Mouse (Mus musculus) thymus, postnatal 10 days (tissue): Measurements from ENCODE around the gene Nppb.

Experiments used
- DNase-seq, 2 experiments: peaks; one replicate each; pipeline ENCODE4 v3.0.0; 2021; ENCODE audit warnings: low spot score in 2 of 2

Gene Nppb

DNA sequence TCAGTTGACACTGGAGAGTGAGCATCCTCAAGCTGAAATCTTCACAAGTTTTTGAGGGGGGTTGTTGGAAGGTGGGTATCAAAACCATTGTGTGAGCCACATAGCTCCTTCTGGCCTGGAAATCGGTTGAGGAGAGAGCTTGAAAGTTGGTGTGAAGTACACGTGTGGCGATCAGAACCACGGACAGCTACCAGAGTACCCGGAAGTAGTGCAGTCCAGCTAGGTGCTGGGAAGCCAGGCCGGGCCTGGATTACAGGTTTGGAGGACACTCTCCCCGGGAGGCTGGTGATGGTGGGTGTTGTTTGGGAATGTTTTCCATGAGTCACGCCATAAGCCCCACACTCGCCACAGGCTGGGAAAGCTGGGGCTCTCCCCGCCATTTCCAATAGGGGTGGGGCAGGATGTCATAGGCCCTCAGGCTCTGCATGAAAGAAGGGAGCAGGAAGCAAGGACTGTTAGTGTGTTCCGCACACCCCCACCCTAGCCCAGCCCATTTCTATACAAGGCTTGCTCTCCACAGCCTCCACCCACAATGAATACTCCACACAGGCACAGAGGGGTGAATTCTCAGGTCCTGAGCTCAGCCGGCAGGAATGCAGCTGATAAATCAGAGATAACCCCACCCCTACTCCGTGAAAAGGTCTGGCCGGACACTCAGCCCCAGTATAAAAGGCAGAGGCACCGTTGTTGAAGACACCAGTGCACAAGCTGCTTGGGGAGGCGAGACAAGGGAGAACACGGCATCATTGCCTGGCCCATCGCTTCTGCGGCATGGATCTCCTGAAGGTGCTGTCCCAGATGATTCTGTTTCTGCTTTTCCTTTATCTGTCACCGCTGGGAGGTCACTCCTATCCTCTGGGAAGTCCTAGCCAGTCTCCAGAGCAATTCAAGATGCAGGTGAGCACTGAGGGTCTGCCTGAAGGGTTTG, at the start of gene Nppb:
Gene Nppb, plus strand, starts transcription at position 584 of the 928 bp plus-strand sequence.
- no peak for DNase-seq

GRCm38 (mm10) chr4:147935904-147936303, 49.7 kb upstream of the Nppb start:
- no peak for DNase-seq

GRCm38 (mm10) chr4:147936331-147936954, 49.1 kb upstream of the Nppb start, which contains the start of gene Plod1:
Plod1 (minus strand) TSS chr4:147936767.
- peak; percentile 52 to 72 for DNase-seq

- DNase-seq = no peak
Measured at GRCm38 (mm10) chr4:147937021-147937420, 48.6 kb upstream of the Nppb start.

- no peak for DNase-seq
Measured at GRCm38 (mm10) chr4:147937486-147937885, 48.1 kb upstream of the Nppb start.

- no peak for DNase-seq
Measured at GRCm38 (mm10) chr4:147938148-147939096, 47.2 kb upstream of the Nppb start.

GRCm38 (mm10) chr4:147940111-147940510, 45.5 kb upstream of the Nppb start:
- no peak for DNase-seq

GRCm38 (mm10) chr4:147940576-147941044, 45.0 kb upstream of the Nppb start, which contains the start of gene 2510039O18Rik:
2510039O18Rik (plus strand) TSS chr4:147940895.
- DNase-seq = peak; percentile 80 to 85

GRCm38 (mm10) chr4:147941045-147942020, 44.3 kb upstream of the Nppb start:
- peak; percentile 37 to 56 for DNase-seq

DNA sequence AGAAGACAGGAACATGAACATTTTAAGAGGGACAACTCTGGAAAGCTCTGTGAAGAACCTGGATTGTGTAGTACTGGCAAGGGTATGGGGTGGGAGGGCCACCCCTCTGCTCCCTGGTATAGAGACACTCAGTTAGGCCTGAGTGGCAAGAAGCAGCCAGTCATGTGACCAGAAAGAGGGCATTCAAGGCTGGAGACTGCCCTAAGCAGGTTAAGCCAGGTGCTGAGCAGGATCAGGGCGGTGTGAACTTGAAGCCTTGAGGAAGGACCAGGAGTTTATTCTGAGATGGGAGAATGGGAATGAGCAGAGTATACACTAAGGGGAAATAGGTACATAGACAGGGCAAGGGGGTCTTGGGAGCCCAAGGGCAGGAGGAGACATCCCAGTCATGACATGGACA, 42.6 kb upstream of the Nppb start:
- DNase-seq = no peak

GRCm38 (mm10) chr4:147947511-147947910, 38.1 kb upstream of the Nppb start:
- DNase-seq = no peak

DNA sequence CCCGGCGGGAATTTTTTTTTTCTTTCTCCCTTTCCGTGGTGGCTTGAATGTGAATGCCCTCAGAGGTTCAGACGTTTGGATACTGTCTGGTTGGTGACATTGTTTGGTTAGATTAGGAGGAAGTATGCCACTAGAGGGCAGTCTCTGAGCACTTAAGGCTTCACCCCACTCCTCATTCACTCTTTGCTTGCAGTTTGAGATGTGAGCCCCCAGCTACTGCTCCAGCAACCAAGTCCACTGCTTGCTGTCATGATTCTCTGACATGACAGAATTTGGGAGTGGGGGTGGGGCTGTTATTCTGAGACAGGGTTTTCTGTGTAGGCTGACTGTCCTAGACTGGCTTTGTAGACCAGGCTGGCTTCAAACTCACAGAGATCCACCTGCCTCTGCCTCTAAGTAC, 32.0 kb upstream of the Nppb start:
- DNase-seq = peak in 1 of 2 experiments; percentile 51

GRCm38 (mm10) chr4:147957141-147957540, 28.4 kb upstream of the Nppb start:
- no peak for DNase-seq

DNA sequence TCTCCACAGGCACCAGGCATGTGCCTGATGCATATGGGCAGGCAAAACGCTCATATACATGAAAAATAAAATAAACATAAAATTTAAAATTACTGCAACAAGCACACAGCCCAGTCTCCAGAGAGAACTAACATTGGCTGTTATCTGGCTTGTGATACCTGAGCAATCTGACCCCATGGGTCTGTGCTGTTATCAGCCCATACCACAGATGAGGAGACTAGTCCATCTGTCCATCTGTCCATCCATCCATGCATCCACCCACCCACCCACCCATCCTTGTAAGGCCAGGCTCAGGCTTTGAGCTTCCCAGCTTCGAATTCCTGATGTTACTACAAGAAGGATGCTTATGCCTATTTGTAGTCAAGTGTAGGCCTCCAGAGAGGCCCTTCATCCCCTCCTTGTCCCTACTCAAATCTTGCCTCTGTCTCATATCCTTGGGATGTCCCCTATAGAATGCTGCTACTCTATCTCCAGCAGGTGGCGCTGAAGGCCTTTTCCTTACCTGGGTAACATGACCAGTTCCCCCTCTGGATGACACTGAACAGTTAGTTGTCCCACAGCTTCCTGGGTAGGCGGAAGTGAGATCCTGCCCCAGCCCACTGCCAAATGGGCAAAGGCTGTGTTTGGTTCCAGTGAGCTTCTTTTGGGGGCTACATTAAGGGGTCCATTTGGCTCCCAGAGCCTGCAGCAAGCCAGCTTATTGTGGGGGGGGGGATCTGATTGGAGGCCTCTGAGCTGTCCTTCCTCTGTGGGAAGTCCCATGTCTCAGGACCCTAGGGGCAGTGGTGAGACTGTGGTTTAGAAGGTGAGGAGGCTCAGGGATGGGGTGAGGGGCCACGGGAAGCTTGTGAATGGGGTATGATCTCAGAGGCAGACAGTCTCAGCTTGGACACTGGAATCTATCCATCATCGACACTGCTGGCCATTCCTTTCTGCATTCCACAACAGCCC, 25.4 kb upstream of the Nppb start:
- peak; percentile 26 to 64 for DNase-seq

DNA sequence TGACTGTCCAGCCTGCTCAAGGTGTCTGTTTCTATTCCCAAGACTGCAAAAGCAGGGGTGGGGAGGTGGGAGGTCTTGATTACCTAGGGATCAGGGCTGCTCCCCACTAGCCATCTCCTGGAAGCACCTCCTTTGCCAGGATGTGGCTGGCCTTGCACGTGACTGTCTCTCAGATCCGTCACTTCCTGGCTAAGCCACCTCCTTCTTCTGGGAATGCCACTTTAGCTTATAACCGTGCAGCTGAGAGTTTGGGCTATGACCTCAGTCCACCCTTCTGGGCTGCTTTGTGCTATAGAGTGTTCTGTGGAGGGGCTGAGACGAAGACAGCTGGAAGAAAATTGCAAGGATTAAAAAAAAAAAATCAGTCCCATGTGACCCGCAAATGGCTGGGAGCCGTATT, 22.8 kb upstream of the Nppb start:
- DNase-seq = no peak

- DNase-seq = no peak
Measured at GRCm38 (mm10) chr4:147963623-147964022, 22.0 kb upstream of the Nppb start.

- no peak for DNase-seq
Measured at GRCm38 (mm10) chr4:147965712-147966111, 19.9 kb upstream of the Nppb start.

DNA sequence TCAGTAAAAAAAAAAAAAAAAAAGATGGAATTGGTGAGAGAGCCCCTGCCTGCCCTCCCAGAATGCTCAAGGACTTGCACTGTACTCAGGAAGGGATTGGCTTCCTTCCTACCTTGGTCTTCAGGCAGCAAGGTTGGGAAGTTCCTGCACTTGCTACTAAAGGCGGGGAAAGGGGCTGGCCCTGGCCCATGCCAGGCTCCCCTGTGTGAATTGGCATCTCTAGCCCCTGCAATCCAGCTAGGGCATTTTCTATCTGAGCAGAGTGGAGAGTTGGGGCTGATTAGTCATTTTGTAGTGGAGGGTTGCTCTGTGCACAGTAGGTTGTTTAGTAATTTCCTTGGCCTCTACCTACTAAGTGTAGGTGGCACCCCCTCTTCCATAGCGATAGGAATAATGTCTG, 16.8 kb upstream of the Nppb start:
- DNase-seq = no peak

DNA sequence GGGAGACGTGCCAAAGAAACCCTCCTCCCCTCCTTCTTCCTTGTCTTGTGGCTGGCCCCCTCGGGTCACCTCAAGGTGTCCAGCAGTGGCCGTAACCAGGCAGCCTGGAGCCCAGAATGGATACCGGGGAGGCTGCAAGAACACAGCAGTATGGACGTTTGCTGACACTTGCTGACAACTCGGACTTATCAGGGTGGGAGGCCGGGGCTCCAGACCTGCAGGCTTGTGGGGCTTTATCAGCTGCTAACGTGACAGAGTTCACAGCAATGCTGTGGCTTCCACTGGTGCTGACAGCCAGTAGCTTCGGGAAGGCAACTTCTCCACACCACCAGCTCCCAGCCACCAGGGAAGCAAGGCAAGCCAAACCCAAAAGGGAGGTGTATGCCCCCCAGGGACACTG, 16.3 kb upstream of the Nppb start:
- no peak for DNase-seq
